Mouse (Mus musculus) A20 (cell line): Measurements from ENCODE around the gene Hprt.

Source experiments
- DNase-seq: peaks from one replicate; pipeline ENCODE4 v3.0.0-alpha.2; 2011; ENCODE audit warnings: low read depth, low spot score

Hprt gene

GRCm38 (mm10) chrX:53041006-53041405, 53.1 kb downstream of the Hprt start:
- DNase-seq: peak; percentile 26

GRCm38 (mm10) chrX:53045187-53045903, 57.4 kb downstream of the Hprt start:
- no peak for DNase-seq

GRCm38 (mm10) chrX:53046033-53046432, 58.1 kb downstream of the Hprt start:
- no peak for DNase-seq

- no peak for DNase-seq
Observed at GRCm38 (mm10) chrX:53046911-53047310, 59.0 kb downstream of the Hprt start.

GRCm38 (mm10) chrX:53049196-53049595, 61.3 kb downstream of the Hprt start:
- DNase-seq: no peak

GRCm38 (mm10) chrX:53050353-53050752, 62.4 kb downstream of the Hprt start:
- DNase-seq: no peak

- DNase-seq: no peak
Observed at GRCm38 (mm10) chrX:53052652-53053500, 64.9 kb downstream of the Hprt start.

GRCm38 (mm10) chrX:53053885-53054284, 65.9 kb downstream of the Hprt start:
- no peak for DNase-seq

- DNase-seq: no peak
Observed at GRCm38 (mm10) chrX:53055771-53056170, 67.8 kb downstream of the Hprt start.

GRCm38 (mm10) chrX:53056627-53057026, 68.7 kb downstream of the Hprt start:
- peak; percentile 33 for DNase-seq

GRCm38 (mm10) chrX:53057054-53057759, 69.3 kb downstream of the Hprt start:
- peak; percentile 74 for DNase-seq

GRCm38 (mm10) chrX:53057760-53058090, 69.8 kb downstream of the Hprt start:
- DNase-seq: no peak

- DNase-seq: no peak
Observed at GRCm38 (mm10) chrX:53058459-53059280, 70.7 kb downstream of the Hprt start.

- DNase-seq: no peak
Observed at GRCm38 (mm10) chrX:53059426-53060007, 71.6 kb downstream of the Hprt start.

- no peak for DNase-seq
Observed at GRCm38 (mm10) chrX:53064406-53064805, 76.5 kb downstream of the Hprt start.
